Mouse (Mus musculus) cerebellum, adult 2 months (tissue): Measurements from ENCODE around the gene Csrp1. TPM values are rescaled to one million over a fixed set of nuclear protein-coding genes. Genes with fewer than 3 reads are reported as not detected.

Source experiments
- DNase-seq, 2 experiments: peaks; one replicate each; pipeline ENCODE4 v3.0.0; 2021
- H3K27ac ChIP-seq: fragments of 200-500 bp; 2 replicates; pipeline ENCODE4 v1.5.1; 2012; ENCODE audit warnings: low read length, control low read depth, inconsistent platforms; ENCODE audit not compliant: insufficient read depth
- H3K27me3 ChIP-seq: fragments of 200-500 bp; 2 replicates; pipeline ENCODE4 v1.6.1; 2012; ENCODE audit warnings: inconsistent platforms, mild to moderate bottlenecking, low read length, moderate library complexity; ENCODE audit not compliant: control insufficient read depth, insufficient read depth
- H3K4me1 ChIP-seq: fragments of 200-500 bp; 2 replicates; pipeline ENCODE4 v1.6.1; 2011; ENCODE audit warnings: low read length; ENCODE audit not compliant: control insufficient read depth, insufficient read depth
- H3K4me3 ChIP-seq: fragments of 200-500 bp; replicated peaks from 2 replicates; pipeline ENCODE3; 2011; ENCODE audit warnings: mild to moderate bottlenecking, low read depth, low read length, control low read depth; ENCODE audit not compliant: insufficient read depth
- CTCF ChIP-seq: fragments of 200-500 bp; IDR thresholded peaks from 2 replicates; pipeline ENCODE4 v1.5.1; 2011; ENCODE audit warnings: low read depth, mild to moderate bottlenecking, control low read depth, low read length, moderate library complexity, borderline replicate concordance; ENCODE audit not compliant: insufficient read depth
- POLR2A ChIP-seq: fragments of 200-500 bp; IDR thresholded peaks from 2 replicates; pipeline ENCODE4 v1.6.1; 2011; ENCODE audit warnings: low read length, control low read depth, borderline replicate concordance; ENCODE audit not compliant: insufficient read depth
- WGBS: fragments of 180-500 bp; shearing (Covaris S2); methylation state at CpG from one replicate; pipeline ENCODE4 v1.1.7; 2018; 5-methylcytosine and 5-hydroxymethylcytosine counted together
- polyA plus RNA-seq: library from polyadenylated mRNA; depleted of rRNA; stranded (reverse); fragments of >200 nt; gene quantifications from 2 replicates; pipeline ENCODE4 v1.2.3, GENCODE M21; 2012; rRNA removed

Csrp1 gene
- polyA plus RNA-seq = 364 and 434 TPM in 2 replicates

GRCm38 (mm10) chr1:135719983-135720382, at the start of gene Csrp1:
Csrp1 (plus strand) TSS chr1:135720061.
- H3K27me3 ChIP-seq = no peaks in the 10 kb centered on the region
- TF ChIP-seq POLR2A (no peak), CTCF (no peak)
- 78% methylated on average over 6 of the region's 6 CpGs for WGBS
- no peak for DNase-seq
- no peak within 1 kb of the TSS for H3K27ac ChIP-seq
- H3K4me3 ChIP-seq = no peak within 1 kb of the TSS
- H3K4me1 ChIP-seq = no peaks in the 10 kb centered on the region

GRCm38 (mm10) chr1:135670397-135671130, 49.3 kb upstream of the Csrp1 start:
- H3K27ac ChIP-seq = no peak overlapping the region
- H3K4me3 ChIP-seq = no peak overlapping the region
- peak; percentile 75 to 81 for DNase-seq

DNA sequence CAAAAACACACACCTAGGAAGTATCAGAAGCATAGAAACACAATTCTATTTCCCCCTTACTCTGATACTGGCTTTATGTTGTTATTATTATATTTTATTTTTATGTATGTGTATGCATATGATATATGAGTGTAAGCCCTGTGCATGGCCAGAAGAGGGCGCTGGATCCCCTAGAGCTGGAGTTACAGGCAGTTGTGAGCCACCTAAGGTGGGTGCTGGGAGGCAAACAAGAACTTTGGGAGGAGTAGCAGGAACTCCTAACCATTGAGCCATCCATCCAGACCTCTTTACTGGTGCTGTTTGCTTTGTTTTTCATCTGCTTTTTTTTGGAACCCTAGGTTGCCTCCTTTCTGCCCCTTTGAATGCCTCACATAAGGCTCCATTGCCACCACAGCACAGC, 48.5 kb upstream of the Csrp1 start:
- DNase-seq = no peak
- TF ChIP-seq POLR2A (no peak), CTCF (peak; percentile 27; the same call in 1 of the 2 replicates)
- 30% methylated on average over 1 of the region's 1 CpGs for WGBS
- no peak overlapping the region for H3K4me3 ChIP-seq
- no peak overlapping the region for H3K27ac ChIP-seq
- H3K27me3 ChIP-seq = no peaks in the 10 kb centered on the region
- no peaks in the 10 kb centered on the region for H3K4me1 ChIP-seq

More at GRCm38 (mm10) chr1:135670397-135671130, 49.3 kb upstream of the Csrp1 start:
- no peaks in the 10 kb centered on the region for H3K27me3 ChIP-seq
- TF ChIP-seq CTCF = peak; percentile 99
- no peak for TF ChIP-seq POLR2A
- WGBS = 8% methylated on average over 13 of the region's 13 CpGs
- no peaks in the 10 kb centered on the region for H3K4me1 ChIP-seq

GRCm38 (mm10) chr1:135671956-135672355, 47.9 kb upstream of the Csrp1 start:
- no peak for DNase-seq
- no peaks in the 10 kb centered on the region for H3K4me1 ChIP-seq

DNA sequence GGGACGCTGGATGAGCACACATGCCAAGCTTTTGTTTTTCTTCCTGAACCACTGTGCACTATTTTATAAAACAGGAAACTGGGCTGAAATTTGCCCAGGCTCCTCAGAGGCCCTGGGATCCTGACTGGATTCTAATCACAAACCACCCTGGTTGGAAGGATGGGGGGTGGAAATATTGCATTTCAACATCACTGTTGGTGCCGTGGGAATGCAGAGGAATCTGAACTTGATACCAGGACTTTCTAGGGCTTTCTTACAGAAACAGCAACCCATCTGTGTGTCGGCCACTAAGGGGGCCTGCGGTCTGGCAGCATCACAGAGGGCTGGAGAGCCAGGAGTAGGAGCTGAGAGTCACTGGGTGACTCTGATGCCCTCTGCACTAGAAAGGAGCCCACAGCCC, 47.5 kb upstream of the Csrp1 start:
- Histone ChIP-seq H3K4me1 (no peaks in the 10 kb centered on the region), H3K27ac (no peak overlapping the region), H3K4me3 (no peak overlapping the region), H3K27me3 (no peaks in the 10 kb centered on the region)
- TF ChIP-seq POLR2A (no peak), CTCF (no peak)
- WGBS = 81% methylated on average over 4 of the region's 4 CpGs
- no peak for DNase-seq

More at GRCm38 (mm10) chr1:135671956-135672355, 47.9 kb upstream of the Csrp1 start:
- Histone ChIP-seq H3K4me3 (no peak overlapping the region), H3K27me3 (no peaks in the 10 kb centered on the region), H3K27ac (no peak overlapping the region)
- 41% methylated on average over 8 of the region's 8 CpGs for WGBS
- TF ChIP-seq POLR2A = no peak
- no peak for TF ChIP-seq CTCF

DNA sequence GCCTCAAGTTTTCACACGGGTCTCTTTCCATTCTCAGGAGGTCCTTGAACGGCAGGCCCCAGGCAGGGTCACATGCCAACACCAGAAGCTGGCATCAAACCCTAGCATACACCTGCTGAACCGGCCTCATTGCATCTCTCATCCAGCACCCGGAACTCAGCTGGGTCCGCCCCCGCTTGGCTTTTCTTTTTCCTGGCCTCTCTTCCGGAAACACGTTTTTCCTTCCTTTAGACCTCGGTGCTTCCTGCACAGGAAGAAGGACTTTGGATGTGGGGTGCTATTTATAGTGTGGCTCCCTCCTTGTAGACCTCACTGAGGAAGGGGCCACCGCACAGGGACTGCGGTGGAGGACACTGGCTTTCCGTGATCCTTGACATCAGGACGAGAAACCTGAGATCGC, 46.4 kb upstream of the Csrp1 start:
- no peak overlapping the region for H3K27ac ChIP-seq
- TF ChIP-seq CTCF = no peak
- TF ChIP-seq POLR2A = no peak
- H3K27me3 ChIP-seq = no peaks in the 10 kb centered on the region
- H3K4me3 ChIP-seq = no peak overlapping the region
- WGBS = 64% methylated on average over 14 of the region's 14 CpGs
- H3K4me1 ChIP-seq = no peaks in the 10 kb centered on the region
- no peak for DNase-seq

GRCm38 (mm10) chr1:135675449-135676129, 44.3 kb upstream of the Csrp1 start:
- TF ChIP-seq POLR2A (no peak), CTCF (0 out of 2 replicates have a peak, but pooled peaks have one; percentile 9)
- H3K4me1 ChIP-seq = no peaks in the 10 kb centered on the region
- no peak overlapping the region for H3K27ac ChIP-seq
- no peaks in the 10 kb centered on the region for H3K27me3 ChIP-seq
- no peak for DNase-seq
- WGBS = 57% methylated on average over 11 of the region's 11 CpGs
- H3K4me3 ChIP-seq = no peak overlapping the region

DNA sequence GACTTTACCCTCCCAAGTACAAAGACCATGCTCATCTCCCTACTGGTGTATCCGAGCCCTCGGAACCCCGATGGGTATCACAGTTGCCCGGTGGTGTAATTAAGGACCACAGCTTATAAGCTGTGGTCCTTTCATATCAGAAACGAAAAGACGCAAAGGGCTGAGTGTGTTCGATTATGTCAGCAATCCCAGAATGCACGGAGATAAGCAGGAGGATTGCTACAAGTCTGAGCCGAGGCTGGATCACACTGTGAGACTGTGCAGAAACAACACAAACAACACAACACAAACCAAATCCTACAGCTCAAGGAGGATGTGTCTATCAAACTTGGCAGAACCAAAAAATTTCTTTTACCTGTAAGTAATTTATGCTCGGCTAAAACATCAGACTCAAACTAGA, 43.6 kb upstream of the Csrp1 start:
- WGBS = 93% methylated on average over 10 of the region's 10 CpGs
- Histone ChIP-seq H3K4me1 (no peaks in the 10 kb centered on the region), H3K4me3 (no peak overlapping the region), H3K27ac (no peak overlapping the region), H3K27me3 (no peaks in the 10 kb centered on the region)
- DNase-seq = no peak
- TF ChIP-seq CTCF (no peak), POLR2A (no peak)
